Mouse (Mus musculus): Measurements from ENCODE around the gene Pxdn. TPM values are rescaled to one million over a fixed set of nuclear protein-coding genes. Genes with fewer than 3 reads are reported as not detected.

Gene Pxdn
- polyA plus RNA-seq, 1 experiment from 2014 or later: 30.6 TPM

GRCm38 (mm10) chr12:30027721-30028340, 90.4 kb downstream of the Pxdn start:
- Histone ChIP-seq H3K9ac (no peak overlapping the region), H3K4me3 (no peak overlapping the region), H3K36me3 (ENCODE audit: poor library complexity, severe bottlenecking) (no peaks in the 10 kb centered on the region), H3K4me1 (no peaks in the 10 kb centered on the region), H3K9me3 (replicated peaks) (no peaks in the 10 kb centered on the region), H3K27me3 (no peaks in the 10 kb centered on the region), H3K27ac (no peak overlapping the region), H3K4me2 (no peak overlapping the region)
- no peak for ATAC-seq
- WGBS: 87% methylated on average over 3 of the region's 3 CpGs

GRCm38 (mm10) chr12:30029111-30029510, 91.7 kb downstream of the Pxdn start:
- H3K9me3 ChIP-seq (replicated peaks): no peaks in the 10 kb centered on the region
- WGBS: 95% methylated on average over 1 of the region's 1 CpGs

GRCm38 (mm10) chr12:30030571-30030970, 93.2 kb downstream of the Pxdn start:
- no peaks in the 10 kb centered on the region for H3K4me1 ChIP-seq
- H3K27me3 ChIP-seq: no peaks in the 10 kb centered on the region
- no peak overlapping the region for H3K27ac ChIP-seq
- no peaks in the 10 kb centered on the region for H3K36me3 ChIP-seq (ENCODE audit: poor library complexity, severe bottlenecking)
- H3K4me3 ChIP-seq: no peak overlapping the region
- H3K4me2 ChIP-seq: no peak overlapping the region
- ATAC-seq: no peak
- 82% methylated on average over 5 of the region's 5 CpGs for WGBS
- no peaks in the 10 kb centered on the region for H3K9me3 ChIP-seq (replicated peaks)
- H3K9ac ChIP-seq: no peak overlapping the region

More at GRCm38 (mm10) chr12:30029111-30029510, 91.7 kb downstream of the Pxdn start:
- Histone ChIP-seq H3K4me2 (no peak overlapping the region), H3K27me3 (no peaks in the 10 kb centered on the region), H3K36me3 (ENCODE audit: poor library complexity, severe bottlenecking) (no peaks in the 10 kb centered on the region), H3K9ac (no peak overlapping the region), H3K4me1 (no peaks in the 10 kb centered on the region), H3K27ac (no peak overlapping the region), H3K4me3 (no peak overlapping the region)
- no peak for ATAC-seq

GRCm38 (mm10) chr12:30034681-30035080, 97.3 kb downstream of the Pxdn start:
- no peak for ATAC-seq
- no peak overlapping the region for H3K9ac ChIP-seq
- H3K27ac ChIP-seq: no peak overlapping the region
- peaks cover 15% of the 10 kb centered on the region for H3K4me1 ChIP-seq
- no peaks in the 10 kb centered on the region for H3K9me3 ChIP-seq (replicated peaks)
- no peak overlapping the region for H3K4me2 ChIP-seq
- no peaks in the 10 kb centered on the region for H3K27me3 ChIP-seq
- H3K36me3 ChIP-seq (ENCODE audit: poor library complexity, severe bottlenecking): no peaks in the 10 kb centered on the region
- WGBS: 88% methylated on average over 5 of the region's 5 CpGs
- no peak overlapping the region for H3K4me3 ChIP-seq

GRCm38 (mm10) chr12:30035406-30035805, 98.0 kb downstream of the Pxdn start:
- H3K27ac ChIP-seq: no peak overlapping the region
- no peaks in the 10 kb centered on the region for H3K36me3 ChIP-seq (ENCODE audit: poor library complexity, severe bottlenecking)
- H3K9ac ChIP-seq: no peak overlapping the region
- no peak for ATAC-seq
- peaks cover 15% of the 10 kb centered on the region for H3K4me1 ChIP-seq
- WGBS: 35% methylated on average over 1 of the region's 1 CpGs
- no peak overlapping the region for H3K4me2 ChIP-seq
- no peaks in the 10 kb centered on the region for H3K9me3 ChIP-seq (replicated peaks)
- H3K27me3 ChIP-seq: no peaks in the 10 kb centered on the region
- no peak overlapping the region for H3K4me3 ChIP-seq

- Histone ChIP-seq H3K36me3 (ENCODE audit: poor library complexity, severe bottlenecking) (no peaks in the 10 kb centered on the region), H3K9ac (no peak overlapping the region), H3K27ac (peak overlapping the region; percentile 57), H3K27me3 (no peaks in the 10 kb centered on the region), H3K4me1 (peaks cover 15% of the 10 kb centered on the region), H3K4me2 (no peak overlapping the region), H3K4me3 (no peak overlapping the region), H3K9me3 (replicated peaks) (no peaks in the 10 kb centered on the region)
- no peak for ATAC-seq
Observed at GRCm38 (mm10) chr12:30035841-30036568, 98.6 kb downstream of the Pxdn start.

- ATAC-seq: peak; percentile 80
- WGBS: 29% methylated on average over 4 of the region's 4 CpGs
- H3K9me3 ChIP-seq (replicated peaks): no peaks in the 10 kb centered on the region
Observed at GRCm38 (mm10) chr12:30036569-30037055, 99.2 kb downstream of the Pxdn start.

GRCm38 (mm10) chr12:30039565-30039964, 102.2 kb downstream of the Pxdn start:
- Histone ChIP-seq H3K4me3 (no peak overlapping the region), H3K36me3 (ENCODE audit: poor library complexity, severe bottlenecking) (no peaks in the 10 kb centered on the region), H3K4me2 (no peak overlapping the region), H3K9me3 (replicated peaks) (no peaks in the 10 kb centered on the region), H3K27ac (no peak overlapping the region), H3K27me3 (no peaks in the 10 kb centered on the region), H3K4me1 (peaks cover 15% of the 10 kb centered on the region), H3K9ac (no peak overlapping the region)
- ATAC-seq: peak; percentile 44
- 49% methylated on average over 4 of the region's 4 CpGs for WGBS

More at GRCm38 (mm10) chr12:30036569-30037055, 99.2 kb downstream of the Pxdn start:
- H3K4me2 ChIP-seq: no peak overlapping the region
- no peaks in the 10 kb centered on the region for H3K27me3 ChIP-seq
- H3K4me3 ChIP-seq: no peak overlapping the region
- no peaks in the 10 kb centered on the region for H3K36me3 ChIP-seq (ENCODE audit: poor library complexity, severe bottlenecking)
- H3K27ac ChIP-seq: peak overlapping the region; percentile 57
- no peak overlapping the region for H3K9ac ChIP-seq
- H3K4me1 ChIP-seq: peaks cover 15% of the 10 kb centered on the region

- whole genome bisulfite sequencing: 26% methylated on average over 4 of the region's 4 CpGs
Observed at GRCm38 (mm10) chr12:30040150-30040549, 102.7 kb downstream of the Pxdn start.

GRCm38 (mm10) chr12:30048848-30049247, 111.4 kb downstream of the Pxdn start:
- WGBS: 80% methylated on average over 5 of the region's 6 CpGs
- no peak overlapping the region for H3K4me2 ChIP-seq
- H3K9ac ChIP-seq: no peak overlapping the region
- no peaks in the 10 kb centered on the region for H3K4me1 ChIP-seq
- no peak overlapping the region for H3K4me3 ChIP-seq
- no peaks in the 10 kb centered on the region for H3K27me3 ChIP-seq
- no peaks in the 10 kb centered on the region for H3K36me3 ChIP-seq (ENCODE audit: poor library complexity, severe bottlenecking)
- H3K27ac ChIP-seq: no peak overlapping the region
- no peak for ATAC-seq
- no peaks in the 10 kb centered on the region for H3K9me3 ChIP-seq (replicated peaks)

More at GRCm38 (mm10) chr12:30040150-30040549, 102.7 kb downstream of the Pxdn start:
- no peak overlapping the region for H3K9ac ChIP-seq
- no peak overlapping the region for H3K4me3 ChIP-seq
- H3K27ac ChIP-seq: no peak overlapping the region
- no peak overlapping the region for H3K4me2 ChIP-seq
- ATAC-seq: no peak
- H3K4me1 ChIP-seq: peaks cover 15% of the 10 kb centered on the region
- no peaks in the 10 kb centered on the region for H3K36me3 ChIP-seq (ENCODE audit: poor library complexity, severe bottlenecking)
- no peaks in the 10 kb centered on the region for H3K9me3 ChIP-seq (replicated peaks)
- H3K27me3 ChIP-seq: no peaks in the 10 kb centered on the region

- Histone ChIP-seq H3K4me3 (no peak overlapping the region), H3K27me3 (no peaks in the 10 kb centered on the region), H3K36me3 (ENCODE audit: poor library complexity, severe bottlenecking) (no peaks in the 10 kb centered on the region), H3K9ac (no peak overlapping the region), H3K9me3 (replicated peaks) (no peaks in the 10 kb centered on the region), H3K27ac (no peak overlapping the region), H3K4me2 (no peak overlapping the region), H3K4me1 (no peaks in the 10 kb centered on the region)
- ATAC-seq: 0 out of 2 replicates have a peak, but pooled peaks have one; percentile 16
- WGBS: 85% methylated on average over 9 of the region's 9 CpGs
Observed at GRCm38 (mm10) chr12:30049818-30050217, 112.4 kb downstream of the Pxdn start.

- WGBS: 16% methylated on average over 4 of the region's 4 CpGs
- no peak overlapping the region for H3K4me2 ChIP-seq
- ATAC-seq: 0 out of 2 replicates have a peak, but pooled peaks have one; percentile 33
- no peak overlapping the region for H3K27ac ChIP-seq
- H3K27me3 ChIP-seq: no peaks in the 10 kb centered on the region
- no peak overlapping the region for H3K4me3 ChIP-seq
- H3K36me3 ChIP-seq (ENCODE audit: poor library complexity, severe bottlenecking): no peaks in the 10 kb centered on the region
- no peaks in the 10 kb centered on the region for H3K4me1 ChIP-seq
- no peak overlapping the region for H3K9ac ChIP-seq
- H3K9me3 ChIP-seq (replicated peaks): no peaks in the 10 kb centered on the region
Observed at GRCm38 (mm10) chr12:30050235-30050634, 112.8 kb downstream of the Pxdn start.

Measured in forebrain, embryonic 13.5 days (tissue).